Comparison of ENCODE assay signal across 10 mouse cellular contexts in genomic region chr13:54389971-54390564, GRCm38 (mm10). TPM values are rescaled to one million over a fixed set of nuclear protein-coding genes. Genes with fewer than 3 reads are reported as not detected.
DNase-seq lines count a peak whose midpoint lies in the region; ATAC-seq and TF ChIP-seq lines count a peak whose summit lies in the region.
"Had no signal": no experiment of that assay in that cellular context is flagged by ENCODE, and none has a peak within 500 bp of the region (broad histone marks: within the 10 kb centered on the region; RNA-seq: fewer than 3 reads in every experiment).

No protein-coding gene starts in this region.

- H3K9ac ChIP-seq in heart, postnatal 0 days (replicated peaks; ENCODE audit: low read depth, low read length) = no peak overlapping the region
- H3K9ac ChIP-seq in intestine, postnatal 0 days (ENCODE audit: low read depth, low read length) = no peak overlapping the region
- H3K9ac ChIP-seq: embryonic facial prominence, embryonic 12.5 days; liver, embryonic 15.5 days had no signal

- H3K4me3 ChIP-seq in heart, postnatal 0 days (ENCODE audit: low read depth, low read length) = no peak overlapping the region
- H3K4me3 ChIP-seq in intestine, postnatal 0 days (ENCODE audit: low read depth, low read length) = no peak overlapping the region
- H3K4me3 ChIP-seq: embryonic facial prominence, embryonic 12.5 days; liver, embryonic 15.5 days had no signal

- TF ChIP-seq CTCF in heart, postnatal 0 days (IDR thresholded peaks at IDR 0.05; ENCODE audit: low read depth) = no peak
- no peak for TF ChIP-seq CTCF in intestine, postnatal 0 days (IDR thresholded peaks at IDR 0.05; ENCODE audit: low read depth)

- no peaks in the 10 kb centered on the region; the same call in 1 of the 2 replicates for H3K4me1 ChIP-seq in heart, postnatal 0 days (ENCODE audit: control insufficient read depth, insufficient read depth)
- no peaks in the 10 kb centered on the region for H3K4me1 ChIP-seq in intestine, postnatal 0 days (replicated peaks; ENCODE audit: control insufficient read depth, insufficient read depth, low read length)
- H3K4me1 ChIP-seq: liver, embryonic 15.5 days had no signal

- 0 out of 2 replicates have a peak, but pooled peaks cover 3% of the 10 kb centered on the region for H3K27me3 ChIP-seq in heart, postnatal 0 days (ENCODE audit: control insufficient read depth, insufficient read depth, low read length)
- H3K27me3 ChIP-seq in intestine, postnatal 0 days (replicated peaks; ENCODE audit: control insufficient read depth, insufficient read depth, low read length) = no peaks in the 10 kb centered on the region
- H3K27me3 ChIP-seq: embryonic facial prominence, embryonic 12.5 days; liver, embryonic 15.5 days had no signal

- DNase-seq in heart, postnatal 0 days (ENCODE audit: low spot score) = no peak
- no peak for DNase-seq in heart, postnatal 25 days (ENCODE audit: low spot score)
- DNase-seq in right cerebral cortex, postnatal 10 days (ENCODE audit: low spot score in 2 of 2) = peak; percentile 80 to 82
- no peak for DNase-seq in right cerebral cortex, postnatal 25 days
- DNase-seq in heart, postnatal 4 days = peak; percentile 35
- DNase-seq in testis, postnatal 14 days (ENCODE audit: low spot score) = peak; percentile 68

- intact Hi-C loops in heart, postnatal 25 days (cut with DNase I) = no loop called here

- no peak overlapping the region for H3K4me2 ChIP-seq in heart, postnatal 0 days (ENCODE audit: low read depth, low read length)
- H3K4me2 ChIP-seq in intestine, postnatal 0 days (replicated peaks; ENCODE audit: low read depth) = no peak overlapping the region
- H3K4me2 ChIP-seq: embryonic facial prominence, embryonic 12.5 days; liver, embryonic 15.5 days had no signal

- WGBS in heart, postnatal 0 days = 16% methylated on average over 8 of the region's 8 CpGs
- 58% methylated on average over 8 of the region's 8 CpGs for WGBS in intestine, postnatal 0 days

- H3K9me3 ChIP-seq in heart, postnatal 0 days (replicated peaks; ENCODE audit: control insufficient read depth, low read length) = no peaks in the 10 kb centered on the region
- no peaks in the 10 kb centered on the region for H3K9me3 ChIP-seq in intestine, postnatal 0 days (ENCODE audit: control insufficient read depth)
- H3K9me3 ChIP-seq: embryonic facial prominence, embryonic 12.5 days; liver, embryonic 15.5 days had no signal

- peak; percentile 57 for ATAC-seq in heart, postnatal 0 days (ENCODE audit: insufficient read depth, low read depth)
- ATAC-seq in intestine, postnatal 0 days = no peak
- no peak for ATAC-seq in megakaryocyte, adult 5-6 weeks (ENCODE audit: poor library complexity, severe bottlenecking)

- H3K36me3 ChIP-seq in heart, postnatal 0 days (replicated peaks; ENCODE audit: control insufficient read depth, insufficient read depth, low read length) = no peaks in the 10 kb centered on the region
- H3K36me3 ChIP-seq in intestine, postnatal 0 days (ENCODE audit: control insufficient read depth, insufficient read depth) = no peaks in the 10 kb centered on the region
- H3K36me3 ChIP-seq: embryonic facial prominence, embryonic 12.5 days; liver, embryonic 15.5 days had no signal

- no peak overlapping the region for H3K27ac ChIP-seq in heart, postnatal 0 days (ENCODE audit: low read depth)
- H3K27ac ChIP-seq in intestine, postnatal 0 days (ENCODE audit: low read depth, low read length) = no peak overlapping the region
- H3K27ac ChIP-seq: embryonic facial prominence, embryonic 12.5 days; liver, embryonic 15.5 days had no signal

- TF ChIP-seq EP300 in heart, postnatal 0 days (IDR thresholded peaks at IDR 0.05; ENCODE audit: low read depth) = no peak

RNA-seq across cellular contexts. Expression of gene Cplx2, which starts 18.9 kb away (rescaled TPM):
- total RNA-seq in heart, postnatal 0 days (2014; rRNA removed; ENCODE audit: low replicate concordance) = 6.5 and 7.6 TPM in 2 replicates
- 1.5 and 1.7 TPM in 2 replicates for polyA plus RNA-seq in heart, postnatal 0 days (2015; fragmentation: Nextera tagmentation; extraction: Ambion mirVana)
- total RNA-seq in heart, postnatal 25 days (2021) = 1 to 10 TPM; 2.7 to 2.8 TPM
- total RNA-seq in heart, postnatal 4 days (2021) = 10 to 100 TPM; 12.6 to 12.7 TPM
- 2.2 and 2.6 TPM in 2 replicates for polyA plus RNA-seq in intestine, postnatal 0 days (2015; fragmentation: Nextera tagmentation; extraction: Ambion mirVana)
- total RNA-seq in megakaryocyte, adult 5-6 weeks (2015) = 0.05 TPM in 1 of 2 replicates, not detected in the other
- 0.04 TPM in 1 of 2 replicates, not detected in the other for total RNA-seq in megakaryocyte, adult 5-6 weeks (2017)

Comparison
In these comparisons a context has a peak if more than half of its experiments do, and no peak if none do; other contexts are left out.
1. DNase-seq: peak in right cerebral cortex, postnatal 10 days (2 of 2), heart, postnatal 4 days (single experiment) and testis, postnatal 14 days (single experiment); none in heart, postnatal 0 days (single experiment), heart, postnatal 25 days (single experiment) and right cerebral cortex, postnatal 25 days (single experiment).